Mouse (Mus musculus): ENCODE measurements around the gene Dhx58.
A peak's percentile ranks its signal among the peaks of the same experiment; 100 is the strongest.

Gene Dhx58

DNA sequence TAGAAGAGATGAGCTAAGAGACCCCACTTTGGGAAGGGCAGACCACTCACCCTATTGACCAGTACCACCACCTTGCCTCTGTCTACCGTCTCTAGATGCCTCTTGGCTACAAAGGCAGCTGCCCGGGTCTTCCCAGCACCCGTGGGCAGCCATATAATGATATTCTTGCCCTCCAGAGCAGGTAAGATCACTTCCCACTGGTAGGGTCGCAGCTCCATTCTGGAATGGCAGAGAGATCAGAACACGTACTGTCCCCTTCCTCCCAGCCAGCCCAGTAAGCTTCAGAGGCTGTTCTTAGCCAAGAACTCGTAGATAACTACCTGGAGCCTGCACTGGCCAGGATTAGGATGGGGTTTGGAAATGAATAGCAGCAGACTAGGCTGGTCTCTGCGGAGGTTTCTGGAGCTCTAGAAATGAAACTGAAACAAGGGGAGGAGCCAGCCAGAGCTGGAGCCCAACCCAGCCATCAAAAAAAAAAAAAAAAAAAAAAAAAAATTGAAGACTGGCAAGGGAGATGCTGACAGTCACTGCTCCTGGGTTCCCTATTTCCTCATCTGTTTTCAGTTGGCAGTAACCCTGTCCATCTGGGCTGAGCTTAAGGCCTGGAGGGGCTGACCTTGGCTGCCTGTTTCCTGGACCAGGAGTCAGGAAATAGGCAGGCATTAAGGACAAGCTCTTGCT, at the start of gene Dhx58:
Dhx58 (minus strand) TSS at position 421 of the 681 bp plus-strand sequence.
- DNase-seq (ENCODE audit: low spot score in 2 of 2): no peak

DNA sequence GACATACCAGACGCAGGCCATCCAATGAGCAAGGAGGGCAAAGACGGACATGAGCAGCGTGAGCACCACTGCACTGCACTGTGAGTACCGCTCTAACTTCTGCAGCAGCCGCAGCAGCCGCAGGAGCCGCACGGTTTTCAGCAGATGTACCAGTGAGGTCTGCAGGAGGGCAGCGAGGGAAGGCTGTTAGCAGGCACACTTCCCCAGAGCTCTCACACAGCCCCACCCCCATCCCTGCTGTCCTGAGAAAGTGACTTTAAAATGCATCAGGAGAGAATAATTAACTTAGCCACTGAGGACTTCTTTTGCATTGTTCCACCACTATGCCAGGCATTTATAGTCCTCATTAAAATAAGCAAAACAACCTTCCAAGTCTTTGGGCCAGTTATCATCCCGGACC, 48.2 kb upstream of the Dhx58 start:
- no peak for DNase-seq (ENCODE audit: low spot score in 2 of 2)

DNA sequence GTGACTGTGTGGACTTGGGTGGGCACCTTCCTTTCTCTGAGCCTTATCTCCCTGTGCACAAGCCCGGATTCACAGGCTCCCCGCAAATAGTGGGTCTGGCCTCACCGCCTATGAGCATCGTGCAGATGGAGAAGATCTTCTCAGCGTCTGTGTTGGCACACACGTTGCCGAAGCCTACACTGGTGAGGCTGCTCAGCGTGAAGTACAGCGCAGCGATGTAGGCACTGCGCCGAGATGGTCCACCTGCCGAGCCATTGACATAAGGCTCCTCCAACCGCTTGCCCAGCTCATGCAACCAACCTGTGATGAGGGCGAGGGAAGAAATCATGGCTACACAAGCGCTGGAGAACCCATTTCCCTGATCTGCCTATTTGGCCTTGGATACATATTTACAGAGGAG, 46.1 kb upstream of the Dhx58 start:
- no peak for DNase-seq (ENCODE audit: low spot score in 2 of 2)

DNA sequence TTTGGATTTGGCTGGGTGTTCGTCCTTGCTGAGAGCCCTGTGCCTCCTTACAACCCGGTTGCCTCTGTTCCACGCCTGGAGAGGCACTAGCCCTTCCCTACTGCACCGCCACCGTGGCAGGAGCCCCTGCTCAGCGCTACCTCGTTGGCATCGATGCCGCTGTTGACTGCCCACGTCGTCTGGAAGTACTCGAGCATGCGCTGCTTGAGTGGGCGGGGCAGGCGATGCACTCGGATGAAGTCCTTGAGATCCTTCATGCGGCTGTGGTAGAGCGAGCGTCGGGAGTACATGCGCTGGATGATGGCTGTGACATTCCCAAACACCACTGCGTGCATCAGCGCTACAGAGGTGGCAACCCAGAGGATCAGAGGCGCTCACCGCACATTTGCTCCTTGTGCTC, 45.4 kb upstream of the Dhx58 start:
- no peak for DNase-seq (ENCODE audit: low spot score in 2 of 2)

DNA sequence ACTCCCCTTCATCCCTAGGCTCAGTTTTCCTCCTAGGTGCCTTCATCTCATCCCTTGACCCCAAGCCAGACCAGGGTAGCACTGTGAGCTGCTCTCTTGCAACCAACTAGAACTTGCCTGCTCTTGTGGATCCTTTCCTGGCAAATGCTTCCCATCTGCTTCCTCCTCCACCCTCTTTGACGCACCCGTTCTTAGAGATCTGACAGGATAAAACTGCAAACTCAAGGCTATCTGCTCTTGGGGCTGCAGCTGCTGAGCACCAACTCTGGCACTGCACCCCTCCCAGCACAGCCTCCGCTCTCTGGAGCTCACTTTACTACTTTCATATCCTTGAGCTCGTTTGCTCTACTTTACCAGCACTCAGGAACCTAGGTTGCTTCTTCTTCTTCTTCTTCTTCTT, 44.5 kb upstream of the Dhx58 start:
- DNase-seq (ENCODE audit: low spot score in 2 of 2): no peak

DNA sequence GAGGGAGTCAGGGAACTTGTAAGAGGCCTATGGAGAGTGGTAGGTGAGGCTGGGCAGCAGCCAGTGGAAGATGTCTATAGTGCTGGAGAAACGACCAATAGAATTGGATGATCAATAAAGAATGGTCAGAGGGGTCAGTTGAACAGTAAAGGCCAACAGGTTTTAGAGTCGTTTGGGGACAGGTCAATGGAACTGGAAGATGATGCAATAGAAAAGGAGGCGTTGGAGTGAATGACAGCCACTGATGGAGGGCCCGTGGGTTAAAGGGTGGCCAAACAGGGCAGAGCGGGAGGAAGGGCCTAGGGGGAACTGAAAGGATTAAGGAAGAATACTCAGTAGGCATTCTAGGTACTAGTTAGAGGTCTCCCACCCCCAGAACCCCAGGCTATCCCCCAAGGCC, 43.0 kb upstream of the Dhx58 start:
- no peak for DNase-seq (ENCODE audit: low spot score in 2 of 2)

DNA sequence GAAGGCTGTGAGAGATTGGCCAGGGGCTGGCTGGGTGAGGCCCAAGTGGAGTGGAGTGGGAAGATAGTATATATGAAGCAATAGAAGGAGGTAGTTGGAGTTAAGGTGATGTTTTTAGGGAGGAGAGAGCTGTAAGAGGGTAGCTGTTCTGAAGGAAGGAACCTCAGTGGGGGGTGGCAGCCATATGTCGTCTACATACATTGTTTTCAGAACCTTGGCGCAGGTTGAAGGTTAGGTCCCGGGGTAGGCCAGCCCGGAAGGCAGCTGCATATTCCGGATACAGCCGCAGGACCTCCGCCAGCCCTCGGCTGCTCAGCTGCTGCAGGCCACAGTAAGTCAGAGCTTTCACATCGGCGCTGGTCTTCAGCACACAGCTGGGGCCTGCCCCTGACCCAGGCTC, 42.5 kb upstream of the Dhx58 start:
- no peak for DNase-seq (ENCODE audit: low spot score in 2 of 2)

DNA sequence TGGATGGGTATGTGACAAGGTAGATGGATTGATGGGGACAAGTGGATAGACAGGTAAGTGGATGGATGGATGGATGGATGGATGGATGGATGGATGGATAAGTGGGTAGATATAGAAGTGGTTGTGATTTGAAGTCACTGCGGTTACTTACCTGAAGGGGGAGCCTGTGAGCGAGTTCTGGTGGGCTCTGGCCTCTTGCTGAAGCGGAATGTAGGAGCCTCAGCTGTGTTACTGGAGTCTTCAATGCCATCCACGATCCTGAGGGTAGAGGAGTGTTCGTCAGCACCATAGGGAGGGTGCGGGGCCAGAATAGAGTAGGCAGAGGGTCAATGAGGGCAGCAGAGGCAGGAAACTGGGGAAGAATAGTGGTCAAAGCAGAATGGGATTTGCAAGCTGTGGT, 41.0 kb upstream of the Dhx58 start:
- DNase-seq (ENCODE audit: low spot score in 2 of 2): peak in 1 of 2 experiments; percentile 67

DNA sequence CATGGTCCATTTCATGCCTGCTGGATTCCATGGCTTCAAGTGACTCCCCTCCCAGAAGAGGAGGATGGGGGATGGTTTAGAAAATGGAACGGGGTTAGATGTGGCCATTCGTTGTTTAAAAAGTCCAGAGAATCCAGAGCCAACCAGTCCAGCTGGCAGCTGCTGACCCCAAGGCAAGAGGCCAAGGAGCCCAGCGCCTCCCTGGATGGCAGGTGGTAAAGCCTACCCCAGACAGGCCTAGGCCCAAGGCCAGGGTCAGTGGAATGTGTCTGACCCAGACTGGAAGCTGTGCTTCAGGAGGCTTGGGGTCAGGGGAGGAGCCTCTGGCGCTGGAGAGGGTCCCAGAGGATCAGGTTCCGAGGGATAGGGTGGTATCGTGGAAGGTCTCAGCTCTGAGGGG, 37.3 kb upstream of the Dhx58 start:
- DNase-seq (ENCODE audit: low spot score in 2 of 2): no peak

DNA sequence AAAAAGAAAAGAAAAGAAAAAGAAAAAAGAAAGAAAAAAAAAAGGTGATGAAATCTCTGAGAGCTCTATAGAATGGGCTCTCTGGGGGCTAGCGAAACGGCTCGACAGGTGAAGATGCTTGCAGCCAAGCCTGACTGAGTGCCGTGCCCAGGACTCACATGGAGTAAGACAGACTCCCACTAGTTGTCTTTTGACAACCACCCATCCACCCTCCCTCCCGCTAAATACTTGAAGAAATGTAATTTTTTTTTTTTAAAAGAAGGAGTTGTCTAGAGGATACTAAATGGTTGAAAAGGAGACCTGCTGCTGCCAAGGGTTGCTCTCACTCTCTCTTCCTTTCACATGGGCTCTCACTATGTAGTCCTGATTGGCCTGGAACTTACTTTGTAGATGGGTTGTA, 34.7 kb upstream of the Dhx58 start:
- DNase-seq (ENCODE audit: low spot score in 2 of 2): no peak

DNA sequence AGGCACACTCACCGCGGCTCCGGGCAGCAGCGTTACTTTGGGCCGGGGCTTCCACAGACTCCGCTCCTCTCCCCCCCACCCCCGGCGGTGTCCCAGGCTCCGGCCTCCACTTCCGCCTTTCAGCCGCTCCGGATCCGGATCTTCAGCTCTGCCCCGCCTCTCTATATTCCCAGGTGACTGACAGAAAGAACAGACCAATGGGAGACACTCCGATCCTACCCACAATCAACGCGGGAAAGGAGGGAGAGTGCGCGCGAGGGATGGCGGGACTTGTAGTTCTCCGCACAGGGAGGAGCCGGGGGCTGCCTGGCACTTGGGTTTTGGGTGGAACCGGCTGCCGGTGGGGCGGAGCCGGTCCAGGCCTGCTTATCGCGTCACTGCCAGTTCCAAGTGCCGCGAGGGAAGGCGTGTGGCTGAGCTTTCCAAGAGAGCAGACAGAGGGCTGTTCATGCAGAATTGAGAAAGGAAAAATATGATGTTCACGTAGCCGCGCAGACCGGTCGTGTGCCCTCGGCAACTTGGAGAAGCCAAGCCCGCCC, 34.1 kb upstream of the Dhx58 start, which contains the start of gene Rab5c:
Rab5c (minus strand) TSS at position 150 of the 539 bp plus-strand sequence.
- DNase-seq (ENCODE audit: low spot score in 2 of 2): peak; percentile 96 to 98

DNA sequence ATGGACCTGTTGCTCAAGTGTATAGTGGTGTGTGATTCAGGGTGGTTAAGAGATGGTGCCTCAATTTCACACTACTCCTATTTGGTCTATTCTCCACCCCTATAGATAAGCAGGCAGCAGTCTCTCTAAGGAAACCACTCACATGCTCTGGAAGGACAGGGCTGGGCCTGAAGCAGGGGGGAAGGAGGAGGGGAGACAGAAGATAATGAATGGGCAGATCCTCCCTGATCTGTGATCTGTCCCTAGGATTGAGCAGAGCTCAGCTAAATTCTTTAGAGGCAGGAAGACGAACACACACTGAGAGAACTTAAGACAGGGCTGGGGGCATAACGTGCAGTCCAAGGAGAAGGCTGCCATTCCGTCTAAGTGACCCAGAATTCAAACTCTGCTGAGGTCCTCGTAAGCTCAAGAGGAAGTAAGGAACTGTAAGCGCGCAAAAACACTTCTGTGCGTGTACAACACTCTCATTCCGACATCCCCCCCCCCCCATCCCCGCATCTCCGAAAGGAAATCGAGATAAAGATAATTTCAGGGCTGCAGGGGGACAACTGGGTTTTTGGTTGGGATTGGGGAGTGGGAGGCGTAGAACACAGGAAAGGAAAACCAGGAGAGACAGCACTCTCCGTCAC, 33.1 kb upstream of the Dhx58 start:
- no peak for DNase-seq (ENCODE audit: low spot score in 2 of 2)

DNA sequence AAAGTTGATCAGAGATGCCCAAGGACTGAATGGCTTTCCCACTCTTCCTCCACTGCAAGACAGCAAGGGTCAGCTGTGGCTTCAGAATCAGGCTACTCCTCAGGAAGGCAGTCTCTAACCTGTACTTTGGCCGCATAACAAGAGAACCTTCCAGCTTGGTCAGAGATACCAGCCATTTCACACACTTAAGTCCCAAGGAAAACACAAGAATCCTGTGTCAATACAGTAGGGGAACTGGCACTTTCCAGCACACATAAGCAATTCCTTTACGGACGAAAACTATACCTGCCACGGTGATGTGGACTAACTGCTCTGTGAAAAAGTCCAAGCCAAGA, 32.6 kb upstream of the Dhx58 start:
- DNase-seq (ENCODE audit: low spot score in 2 of 2): no peak

DNA sequence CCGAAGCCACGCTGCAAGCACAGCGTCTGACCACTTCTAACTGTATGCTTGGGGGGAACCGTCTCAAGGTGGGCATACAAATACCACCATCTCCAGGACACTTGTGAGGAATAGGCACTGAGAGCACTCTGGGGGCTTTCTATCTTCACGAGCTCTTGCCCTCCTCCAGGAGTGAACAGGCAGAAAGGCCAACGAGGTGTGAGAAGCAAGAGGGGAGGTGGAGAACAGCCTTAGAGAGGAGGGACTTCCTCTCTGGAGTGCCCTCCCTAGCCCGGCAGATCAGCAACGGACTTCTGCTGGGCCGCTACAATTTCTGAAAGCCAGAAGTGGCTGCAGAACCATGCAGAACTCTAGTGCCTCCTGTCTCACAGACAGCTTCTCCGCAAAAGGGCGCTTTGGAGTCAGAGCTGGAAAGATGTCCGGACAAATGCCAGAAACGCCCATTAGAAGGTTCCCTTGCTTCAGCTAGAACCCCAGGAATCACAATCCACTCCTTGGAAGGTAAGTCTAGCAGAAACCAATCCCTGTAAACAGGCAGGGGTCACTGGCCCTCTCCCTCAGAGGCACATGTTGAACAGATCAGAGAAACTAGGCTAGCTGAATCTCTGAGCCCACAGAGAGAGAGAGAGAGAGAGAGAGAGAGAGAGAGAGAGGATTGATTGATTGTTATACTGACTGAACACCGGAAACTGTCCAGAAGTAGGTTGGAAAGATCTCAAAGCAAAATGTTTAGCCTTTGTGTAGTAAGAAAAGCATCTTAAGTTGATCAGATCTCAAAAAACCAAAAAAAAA, 32.1 kb upstream of the Dhx58 start:
- DNase-seq (ENCODE audit: low spot score in 2 of 2): no peak

DNA sequence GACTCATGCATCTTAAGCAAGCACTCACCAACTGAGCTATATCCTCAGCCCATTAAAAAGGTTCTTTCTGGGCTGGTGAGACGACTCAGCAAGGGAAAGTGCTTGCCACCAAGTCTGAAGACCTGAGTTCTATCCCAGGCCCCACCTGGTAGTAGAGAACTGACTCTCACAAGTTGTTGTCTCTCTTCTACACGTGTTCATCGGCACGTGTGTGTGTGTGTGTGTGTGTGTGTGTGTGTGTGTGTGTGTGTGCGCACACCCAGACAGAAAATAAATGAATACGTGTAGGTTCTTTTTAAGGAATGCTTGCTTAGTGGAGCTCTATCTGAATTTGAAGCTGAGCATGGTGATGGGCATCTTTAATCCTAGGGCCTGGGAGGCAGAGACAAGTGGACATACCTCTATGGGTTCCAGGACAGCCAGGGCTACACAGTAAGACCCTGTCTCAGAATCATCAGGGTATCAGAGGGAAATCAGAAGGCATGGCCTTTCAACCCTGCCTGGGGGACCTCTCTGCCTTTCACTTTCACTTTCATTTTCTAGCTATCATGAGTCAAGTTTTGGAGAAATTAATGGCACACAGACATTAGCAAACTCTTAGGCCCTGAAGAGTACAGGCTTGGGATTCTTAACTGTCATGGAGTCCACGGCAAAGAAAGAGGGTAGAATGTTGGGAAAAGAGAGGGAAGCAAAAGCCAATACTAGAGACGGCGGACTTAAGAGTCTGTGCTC, 31.2 kb upstream of the Dhx58 start:
- no peak for DNase-seq (ENCODE audit: low spot score in 2 of 2)

DNA sequence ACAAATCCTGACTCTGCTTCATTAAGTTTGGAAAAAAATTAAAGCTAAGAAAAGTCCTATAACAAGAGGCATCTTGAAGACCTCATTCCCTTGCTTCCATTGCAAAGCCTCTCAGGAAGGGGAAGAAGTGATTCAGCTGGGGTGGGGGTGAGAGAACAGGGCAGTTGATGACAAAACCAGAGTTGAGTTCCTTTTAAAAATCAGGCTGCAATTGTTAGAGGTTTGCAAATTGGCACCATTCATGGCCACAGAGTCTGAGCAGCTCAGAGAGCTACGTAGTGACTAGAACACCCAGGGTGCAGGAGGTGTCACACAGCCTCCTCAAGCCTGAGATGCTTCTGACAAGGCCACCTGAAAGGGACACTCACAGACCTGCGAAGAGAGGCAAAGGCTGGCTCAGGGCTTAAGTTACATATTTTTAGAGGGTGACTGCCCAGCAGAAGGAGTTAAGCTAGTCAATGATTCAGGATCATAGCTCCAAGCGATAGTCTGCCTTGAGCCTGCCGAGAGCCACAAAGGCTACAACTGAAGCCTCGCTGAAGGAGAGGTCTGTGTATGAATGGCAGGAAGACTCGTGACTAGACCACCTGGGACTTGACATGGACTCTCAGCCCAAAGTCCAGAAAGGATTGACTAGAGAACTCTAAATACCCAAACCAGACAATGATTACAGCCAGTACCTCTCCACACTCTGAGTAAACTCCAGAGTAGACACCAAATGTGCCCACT, 26.6 kb upstream of the Dhx58 start:
- no peak for DNase-seq (ENCODE audit: low spot score in 2 of 2)

DNA sequence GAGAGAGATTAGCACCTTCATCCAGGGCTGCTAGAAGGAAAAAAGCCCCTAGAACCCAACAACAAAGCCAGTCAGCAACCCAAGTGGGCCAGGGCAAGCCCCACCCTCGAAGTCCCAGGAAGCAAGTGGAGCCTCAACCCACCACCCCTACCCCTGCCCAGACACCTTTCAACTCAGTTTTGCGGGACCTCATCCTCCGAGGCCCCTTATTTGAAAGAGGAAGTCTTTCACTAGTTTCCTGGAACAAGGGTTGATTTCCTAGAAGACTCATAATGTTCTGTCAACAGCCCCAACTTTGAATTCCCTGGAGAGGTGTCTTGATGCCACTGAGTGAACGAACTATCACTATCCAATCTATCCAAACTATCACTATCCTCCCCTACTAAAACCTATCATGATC, 25.9 kb upstream of the Dhx58 start:
- DNase-seq (ENCODE audit: low spot score in 2 of 2): no peak

DNA sequence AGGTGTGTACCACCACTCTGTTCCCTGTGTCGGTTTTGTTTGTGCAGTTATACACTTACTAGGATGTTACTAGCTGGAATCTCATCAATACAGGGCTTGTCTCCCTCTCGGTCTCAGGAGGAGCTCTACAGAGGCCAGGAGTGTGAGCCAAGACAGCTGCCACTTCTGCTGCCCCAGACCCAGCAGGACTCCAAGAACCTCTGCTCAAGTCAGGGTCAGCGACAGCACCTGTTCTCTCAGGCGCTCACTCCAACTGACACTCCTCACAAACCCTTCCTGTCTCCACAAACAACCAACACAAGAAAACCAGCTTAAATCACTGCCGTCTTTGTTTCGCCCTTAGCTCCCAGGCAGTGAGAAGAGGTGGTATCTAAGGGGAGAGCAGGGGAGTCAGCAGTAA, 24.5 kb upstream of the Dhx58 start:
- DNase-seq (ENCODE audit: low spot score in 2 of 2): no peak

DNA sequence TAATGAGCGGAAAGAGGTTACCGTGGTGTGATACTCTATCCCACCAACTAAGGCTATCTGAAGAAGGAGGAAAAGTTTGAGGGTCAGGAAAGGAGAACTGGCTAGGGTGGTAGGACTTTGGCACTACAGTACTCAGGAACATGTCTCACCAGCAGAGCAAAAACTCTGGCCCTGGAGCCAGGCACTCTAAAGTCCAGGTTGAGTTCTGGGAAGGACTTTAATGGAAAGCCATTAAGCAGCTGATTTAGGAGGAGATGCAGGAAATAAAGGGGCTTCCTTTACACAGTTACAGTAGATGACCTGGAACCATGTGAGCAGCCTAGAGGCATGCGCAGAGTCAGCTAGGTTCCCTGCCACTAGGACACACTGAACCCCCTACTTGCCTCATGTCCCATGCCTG, 23.1 kb upstream of the Dhx58 start:
- no peak for DNase-seq (ENCODE audit: low spot score in 2 of 2)

DNA sequence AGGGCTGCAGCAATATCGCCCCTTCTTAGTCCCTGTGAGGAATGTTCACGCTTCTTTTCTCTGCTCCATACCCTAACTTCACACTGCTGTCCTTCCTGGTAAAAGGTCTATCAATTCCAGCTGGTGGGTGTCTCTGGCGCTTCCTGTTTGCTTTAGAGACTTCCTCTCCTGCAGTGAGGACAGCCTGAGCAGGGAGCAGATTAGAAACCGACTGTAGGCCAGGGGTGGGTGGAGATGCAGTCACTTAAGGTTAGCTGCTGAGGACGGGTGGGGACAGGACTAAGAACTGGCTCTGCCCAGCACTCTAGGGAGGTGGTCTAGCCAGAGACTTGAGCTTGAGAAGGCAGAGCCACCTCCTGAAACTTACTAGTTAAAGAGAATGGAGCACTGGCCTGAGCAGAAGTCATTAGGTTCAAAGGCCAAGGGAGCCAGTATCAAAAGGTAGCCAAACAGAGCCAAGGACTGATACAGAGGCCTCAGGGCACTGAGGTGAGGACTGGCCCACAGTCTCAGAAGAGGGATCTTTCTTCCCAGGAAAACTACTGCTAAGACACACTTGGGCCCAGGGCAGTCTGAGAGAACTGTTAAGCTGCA, 20.9 kb upstream of the Dhx58 start:
- DNase-seq (ENCODE audit: low spot score in 2 of 2): no peak

DNA sequence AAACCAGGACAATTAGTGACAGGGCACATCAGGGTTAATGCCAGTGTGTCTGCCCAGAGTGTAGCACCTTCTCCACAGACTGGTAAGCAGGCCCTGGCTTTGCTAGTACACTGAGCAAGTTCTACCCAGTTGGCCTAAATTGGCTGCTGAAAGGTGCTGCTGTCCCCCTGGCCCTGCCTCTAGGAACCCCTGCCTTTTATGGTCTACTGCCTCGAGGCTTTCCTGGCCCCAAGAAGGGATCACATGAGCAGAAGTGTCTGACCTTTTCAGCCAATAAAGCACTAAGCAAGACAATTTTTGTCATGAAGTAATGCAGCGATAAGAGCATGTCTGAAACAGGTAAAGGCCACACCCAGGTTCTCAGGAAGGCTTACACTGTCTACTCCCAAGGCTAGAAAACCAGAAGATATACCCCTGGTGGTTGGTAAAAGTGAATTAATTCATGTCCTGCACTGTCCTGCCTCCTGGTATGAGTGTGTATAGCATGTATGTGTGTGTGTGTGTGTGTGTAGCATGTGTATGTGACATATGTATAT, 18.5 kb upstream of the Dhx58 start:
- no peak for DNase-seq (ENCODE audit: low spot score in 2 of 2)

All from thymus, postnatal 10 days (tissue).